Mouse (Mus musculus): ENCODE results near the gene Mcee.

The Mcee gene

DNA sequence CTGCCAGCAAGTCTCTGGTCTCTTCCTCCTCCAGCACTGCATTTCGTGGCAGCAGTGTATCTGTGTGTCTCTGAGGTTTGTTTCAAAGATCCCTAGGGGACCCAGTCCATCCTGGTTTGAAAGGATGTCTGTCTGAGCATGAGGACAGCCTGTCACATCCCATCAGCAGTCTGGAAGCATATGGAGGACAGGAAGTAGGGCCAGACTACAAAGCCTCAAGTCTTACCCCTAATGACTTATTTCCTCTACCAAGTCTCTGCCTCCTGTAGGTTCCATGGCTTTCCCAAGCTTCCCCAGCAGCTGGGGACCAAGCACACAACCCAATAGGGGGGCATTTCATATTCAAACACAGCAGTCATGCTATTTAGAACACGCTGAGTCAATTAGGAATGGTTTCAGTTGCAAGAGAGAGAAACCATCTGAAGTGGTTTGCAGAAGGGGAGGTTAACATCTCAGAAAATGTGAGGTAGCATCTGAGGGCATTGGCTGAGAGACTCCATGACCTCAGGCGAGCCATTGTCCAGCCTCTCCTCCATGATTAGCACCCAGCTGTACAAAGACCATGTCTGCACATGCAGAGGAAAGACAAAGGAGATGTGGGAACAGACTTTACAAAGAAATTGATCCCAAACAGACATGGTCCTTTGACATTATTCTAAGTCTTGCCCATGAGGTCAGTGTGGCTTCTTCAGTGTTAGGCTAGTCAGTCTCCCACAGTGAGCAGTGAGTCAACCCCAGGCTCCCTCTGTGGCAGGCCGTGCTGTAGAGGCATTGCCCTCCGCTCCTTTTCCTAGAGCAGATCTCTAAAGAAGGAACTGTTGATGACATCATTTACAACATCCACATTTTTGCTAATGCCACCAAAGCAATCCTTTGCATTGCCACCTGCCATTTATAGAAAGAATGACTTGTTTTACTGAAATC is 47.5 kb downstream of the Mcee start:
- no peak for DNase-seq

DNA sequence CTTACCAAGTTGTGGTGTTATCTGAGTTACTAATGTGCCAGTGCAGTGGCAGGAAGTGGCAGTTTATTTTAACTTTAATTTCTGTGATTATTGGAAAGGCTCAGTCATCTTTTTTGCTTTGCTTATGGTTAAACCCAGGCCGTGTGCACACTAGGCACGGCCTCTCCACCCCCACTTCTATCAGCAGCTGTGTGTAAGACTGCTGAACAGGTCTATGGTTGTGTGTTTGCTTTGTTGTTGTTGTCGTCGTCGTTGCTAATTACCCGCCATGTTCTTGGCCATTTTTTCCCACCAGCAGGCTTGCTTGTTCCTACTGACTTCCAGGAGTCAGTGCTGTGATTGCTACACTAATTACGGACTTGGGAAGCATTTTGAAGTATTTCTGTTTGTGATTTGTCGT is 48.1 kb downstream of the Mcee start:
- DNase-seq: no peak

DNA sequence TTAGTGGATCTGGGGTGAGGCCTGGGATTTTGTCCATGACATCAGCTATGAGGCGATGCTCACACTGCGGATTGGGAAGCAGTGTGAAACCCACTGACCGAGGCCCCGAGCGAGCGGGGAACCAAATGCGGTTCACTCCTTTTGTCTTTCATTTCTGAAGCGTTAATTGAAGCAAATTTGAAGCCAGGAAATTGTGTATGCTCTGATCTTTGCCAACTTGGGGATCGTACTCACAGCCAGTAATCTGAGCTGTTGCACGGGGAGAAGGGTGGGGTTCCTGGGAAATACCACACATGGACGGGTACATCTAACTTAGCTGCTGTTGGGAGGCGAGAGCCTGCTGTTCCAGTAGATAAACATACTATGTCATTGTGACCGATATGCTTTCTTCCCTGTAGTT is 58.2 kb downstream of the Mcee start:
- DNase-seq: no peak

DNA sequence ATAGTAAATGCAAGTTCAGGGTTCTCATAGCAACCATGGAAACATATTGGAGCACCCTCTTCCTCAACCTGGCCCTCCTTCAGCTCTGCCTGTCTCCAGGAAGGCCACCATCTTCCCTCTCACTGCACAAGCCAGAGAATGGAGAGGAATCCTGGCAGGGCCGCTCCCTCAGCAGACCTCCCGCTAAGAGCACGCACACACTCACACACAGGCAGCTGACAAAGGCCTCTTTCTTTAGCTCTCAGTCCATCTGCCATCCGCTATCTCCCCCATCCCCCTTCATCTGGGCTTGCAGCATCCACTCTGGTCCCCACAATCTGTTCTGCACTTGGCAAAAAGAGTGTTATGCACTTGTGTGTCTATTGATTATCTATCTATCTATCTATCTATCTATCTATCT is 59.0 kb downstream of the Mcee start:
- no peak for DNase-seq

DNA sequence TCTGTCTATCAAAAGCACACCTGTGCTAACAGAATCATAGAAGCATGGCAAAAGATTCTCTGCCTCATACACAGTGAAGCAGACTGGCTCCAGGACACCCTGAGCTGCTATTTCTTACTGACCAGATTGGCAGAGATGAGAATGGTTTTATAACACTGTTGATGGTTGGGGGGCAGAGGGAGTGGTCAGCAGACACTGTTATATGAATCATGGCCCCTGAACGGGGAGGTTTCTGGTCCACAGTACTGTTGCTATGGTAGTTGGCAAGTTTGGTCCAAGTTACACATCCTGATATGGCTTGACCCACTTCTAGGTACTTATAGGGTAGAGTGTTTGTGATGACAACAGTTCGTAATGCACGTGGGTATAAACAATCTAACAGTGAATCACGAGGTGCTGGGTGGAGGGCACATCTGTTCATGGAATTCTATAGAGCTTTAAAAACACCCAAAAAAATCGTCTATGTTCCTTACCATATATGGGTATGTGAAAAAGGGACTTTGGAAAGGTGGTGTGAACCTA is 59.5 kb downstream of the Mcee start:
- DNase-seq: no peak

DNA sequence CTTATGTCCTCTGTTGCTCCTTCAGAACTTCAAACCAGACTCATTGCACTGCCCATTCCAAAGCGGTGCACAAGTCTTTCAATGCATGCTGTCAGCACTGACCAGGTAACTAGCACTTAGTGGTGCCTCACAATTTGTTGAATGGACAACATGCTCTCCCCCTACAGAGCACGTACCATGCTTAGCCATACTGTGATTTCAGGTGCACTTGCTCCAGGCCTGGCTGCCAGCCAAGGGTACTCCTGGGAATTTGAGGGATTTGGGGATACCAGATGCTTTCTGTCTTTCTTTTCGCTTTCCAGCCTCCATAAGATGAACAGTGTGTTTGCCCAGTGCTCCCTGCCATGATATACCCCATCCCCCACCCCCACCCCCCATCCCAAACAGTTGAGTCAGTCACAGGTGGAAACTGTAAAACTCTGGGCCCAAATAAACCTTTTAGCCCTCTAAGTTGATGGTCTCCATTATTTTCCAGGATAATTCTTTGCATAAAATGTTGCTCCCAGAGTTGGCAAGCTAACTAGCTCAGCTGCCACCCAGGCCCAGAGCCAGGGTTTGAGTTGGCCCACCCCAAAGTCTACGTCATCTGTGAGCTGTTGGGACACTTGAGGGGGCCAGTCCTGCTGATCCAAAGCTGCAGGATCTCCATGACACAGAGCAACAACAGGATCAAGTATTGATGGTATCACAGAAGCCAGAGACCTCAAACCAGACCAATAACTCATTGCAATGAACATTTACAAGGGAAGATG is 60.2 kb downstream of the Mcee start:
- DNase-seq: peak; percentile 5

DNA sequence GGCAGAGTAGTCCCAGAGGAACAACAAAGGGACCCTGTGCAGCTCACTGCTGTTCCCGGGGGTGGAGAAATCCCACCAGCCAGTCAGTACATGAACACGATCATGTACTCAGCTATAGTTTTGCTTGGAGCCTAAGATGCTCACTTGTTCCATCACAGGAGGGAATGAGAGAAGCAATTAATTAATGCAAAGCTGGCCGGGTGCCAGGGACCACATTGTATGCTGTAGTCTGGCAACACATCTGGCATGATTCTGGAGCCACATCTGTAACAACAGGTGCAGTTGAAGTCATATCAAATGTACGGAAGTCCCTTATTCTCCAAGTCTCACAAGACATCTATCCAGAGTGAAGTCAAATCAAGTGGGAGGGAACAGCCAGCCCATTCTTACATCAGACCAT is 63.8 kb downstream of the Mcee start:
- DNase-seq: no peak

DNA sequence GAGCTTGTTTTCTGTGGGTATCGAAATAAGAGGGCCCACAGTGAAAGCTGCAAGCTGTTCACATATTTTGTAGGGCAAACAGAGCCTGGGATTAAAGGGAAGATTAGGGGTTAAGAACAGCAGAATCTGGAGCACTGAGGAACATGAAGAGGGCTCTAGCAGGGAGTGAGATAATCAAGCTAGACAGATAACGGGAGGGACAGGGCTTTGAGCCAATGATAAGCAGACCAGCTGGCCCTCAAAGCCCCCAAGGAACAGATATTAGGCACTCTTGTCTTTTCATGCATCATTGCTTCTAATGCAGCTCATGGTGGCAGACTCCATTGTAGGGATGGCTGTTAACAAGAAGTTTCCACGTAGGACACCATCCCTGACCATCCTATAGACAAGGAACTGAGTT is 64.3 kb downstream of the Mcee start:
- DNase-seq: no peak

DNA sequence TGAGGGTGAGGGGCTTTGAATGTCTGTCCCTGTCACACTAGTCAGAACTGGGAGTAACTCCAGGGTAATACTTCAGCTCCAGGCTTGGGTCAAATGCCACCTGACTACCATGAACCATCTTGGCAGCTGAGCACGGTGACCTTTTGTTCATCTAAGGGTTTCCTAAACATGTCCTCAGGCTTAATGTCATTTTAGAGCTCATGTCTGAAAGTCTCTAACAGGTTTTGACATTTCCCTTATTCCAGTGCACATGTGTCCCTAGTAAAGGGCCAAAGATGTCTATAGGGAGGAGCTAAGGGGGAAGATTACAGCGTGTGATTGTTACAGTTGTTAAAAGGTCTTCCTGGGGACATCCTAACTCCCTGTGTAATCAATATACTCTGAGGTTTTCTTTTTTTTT is 65.4 kb downstream of the Mcee start:
- DNase-seq: no peak

Data from lung, postnatal 10 days (tissue).